Mouse (Mus musculus): ENCODE measurements around the gene Zmynd10.

The Zmynd10 gene

GRCm38 (mm10) chr9:107533791-107534407 lies 13.2 kb upstream of the Zmynd10 start, which contains the start of gene Tmem115:
TSS of gene Tmem115 (plus strand) at chr9:107533945.
- CTCF ChIA-PET, result interaction anchor here (0.6 to 1.8 kb wide), 20 partner anchors 8 to 355 kb away, joined by 3 to 13 read pairs (median 3); partner anchors contain the start of genes Cyb561d2 (in 3 of the 4), Nprl2 (in 3 of the 4), Hyal2 (in 1 of the 4) and Zmynd10 (in 1 of the 4)
- POLR2A ChIA-PET, result interaction anchor here (0.5 to 2.2 kb wide), 38 partner anchors 8 to 847 kb away, joined by 3 to 48 read pairs (median 4); partner anchors contain the start of genes Cyb561d2 (in 3 of the 4), Nprl2 (in 3 of the 4), 6430571L13Rik (in 2 of the 4) and Tusc2 (in 2 of the 4)

GRCm38 (mm10) chr9:107534408-107535202 lies 12.5 kb upstream of the Zmynd10 start:
- CTCF ChIA-PET, result interaction anchor here in 3 of 4 experiments (0.9 to 1.6 kb wide), 11 partner anchors 8 to 111 kb away, joined by 3 to 13 read pairs (median 4); partner anchors contain the start of genes Cyb561d2 (in 1 of the 3), Nprl2 (in 1 of the 3), Tusc2 (in 1 of the 3) and Zmynd10 (in 1 of the 3)

GRCm38 (mm10) chr9:107538231-107538630 lies 8.9 kb upstream of the Zmynd10 start:
- POLR2A ChIA-PET, result interaction anchor here in 1 of 4 experiments (0.9 to 2.0 kb wide), 2 partner anchors 49 to 58 kb away, joined by 3 to 5 read pairs; partner anchors contain the start of gene Ifrd2
- CTCF ChIA-PET, result no interaction called here

More at GRCm38 (mm10) chr9:107534408-107535202, 12.5 kb upstream of the Zmynd10 start:
- POLR2A ChIA-PET, result interaction anchor here (0.7 to 2.2 kb wide), 29 partner anchors 8 to 848 kb away, joined by 3 to 48 read pairs (median 5); partner anchors contain the start of genes Cyb561d2 (in 3 of the 4), Nprl2 (in 3 of the 4), 6430571L13Rik (in 2 of the 4) and Tusc2 (in 2 of the 4)

- ChIA-PET CTCF (no interaction called here), POLR2A (interaction anchor here in 2 of 4 experiments (0.9 to 9.0 kb wide), 4 partner anchors 12 to 57 kb away, joined by 3 to 62 read pairs (median 4); partner anchors contain the start of genes Ifrd2 (in 1 of the 2) and Rassf1 (in 1 of the 2))
These were observed 8.4 kb upstream of the Zmynd10 start for GRCm38 (mm10) chr9:107538711-107539110.

- ChIA-PET POLR2A (interaction anchor here in 2 of 4 experiments (1.2 to 9.0 kb wide), 9 partner anchors 11 to 199 kb away, joined by 3 to 77 read pairs (median 13); partner anchors contain the start of genes Rassf1 (in 2 of the 2), 6430571L13Rik (in 1 of the 2), Hyal1 (in 1 of the 2) and Hyal2 (in 1 of the 2)), CTCF (interaction anchor here in 2 of 4 experiments (0.6 to 0.9 kb wide), 2 partner anchors 11 to 184 kb away, joined by 3 to 4 read pairs; no protein-coding TSS in a partner anchor)
These were observed 7.2 kb upstream of the Zmynd10 start for GRCm38 (mm10) chr9:107539940-107540339.

GRCm38 (mm10) chr9:107540420-107540819 lies 6.7 kb upstream of the Zmynd10 start:
- POLR2A ChIA-PET, result interaction anchor here in 3 of 4 experiments (0.5 to 9.0 kb wide), 13 partner anchors 10 to 648 kb away, joined by 3 to 77 read pairs (median 10); partner anchors contain the start of genes Ifrd2 (in 2 of the 3), 6430571L13Rik (in 1 of the 3), Hyal1 (in 1 of the 3) and Hyal2 (in 1 of the 3)
- CTCF ChIA-PET, result interaction anchor here in 2 of 4 experiments (0.5 to 1.7 kb wide), 3 partner anchors 10 to 207 kb away, joined by 3 to 7 read pairs (median 3); partner anchors contain the start of gene 6430571L13Rik (in 1 of the 2)

GRCm38 (mm10) chr9:107541005-107541404 lies 6.1 kb upstream of the Zmynd10 start:
- POLR2A ChIA-PET, result interaction anchor here in 3 of 4 experiments (0.5 to 9.0 kb wide), 27 partner anchors 9 to 649 kb away, joined by 3 to 77 read pairs (median 7); partner anchors contain the start of genes Rassf1 (in 3 of the 3), Hyal1 (in 2 of the 3), Ifrd2 (in 2 of the 3) and 6430571L13Rik (in 1 of the 3)
- CTCF ChIA-PET, result interaction anchor here in 2 of 4 experiments (0.5 to 2.4 kb wide), 8 partner anchors 8 to 208 kb away, joined by 3 to 15 read pairs (median 4); partner anchors contain the start of genes 6430571L13Rik (in 1 of the 2) and Tmem115 (in 1 of the 2)

GRCm38 (mm10) chr9:107541474-107542351 lies 5.4 kb upstream of the Zmynd10 start, which contains the start of the genes Cyb561d2 and Nprl2:
TSS of gene Cyb561d2 (minus strand) at chr9:107542193.
TSS of gene Nprl2 (plus strand) at chr9:107542226.
- POLR2A ChIA-PET, result interaction anchor here in 3 of 4 experiments (0.6 to 9.0 kb wide), 55 partner anchors 8 to 851 kb away, joined by 3 to 77 read pairs (median 4); partner anchors contain the start of genes 6430571L13Rik (in 3 of the 3), Rassf1 (in 3 of the 3), Tmem115 (in 3 of the 3) and Gnai2 (in 2 of the 3)
- CTCF ChIA-PET, result interaction anchor here in 3 of 4 experiments (0.6 to 2.4 kb wide), 20 partner anchors 8 to 201 kb away, joined by 3 to 15 read pairs (median 4); partner anchors contain the start of genes Tmem115 (in 3 of the 3) and 6430571L13Rik (in 1 of the 3)

- POLR2A ChIA-PET, result interaction anchor here in 3 of 4 experiments (0.6 to 9.0 kb wide), 46 partner anchors 8 to 851 kb away, joined by 3 to 77 read pairs (median 4); partner anchors contain the start of genes 6430571L13Rik (in 3 of the 3), Tmem115 (in 3 of the 3), Gnai2 (in 2 of the 3) and Hyal1 (in 2 of the 3)
- CTCF ChIA-PET, result interaction anchor here in 3 of 4 experiments (0.6 to 2.4 kb wide), 20 partner anchors 8 to 748 kb away, joined by 3 to 15 read pairs (median 4); partner anchors contain the start of genes Tmem115 (in 3 of the 3), Ifrd2 (in 1 of the 3) and Nicn1 (in 1 of the 3)
These were observed 4.8 kb upstream of the Zmynd10 start for GRCm38 (mm10) chr9:107542352-107542686.

- POLR2A ChIA-PET, result interaction anchor here in 3 of 4 experiments (0.6 to 9.0 kb wide), 32 partner anchors 8 to 247 kb away, joined by 3 to 77 read pairs (median 4); partner anchors contain the start of genes Tmem115 (in 3 of the 3), Gnai2 (in 2 of the 3), Hyal1 (in 2 of the 3) and Ifrd2 (in 2 of the 3)
These were observed 4.4 kb upstream of the Zmynd10 start for GRCm38 (mm10) chr9:107542721-107543120.

GRCm38 (mm10) chr9:107543299-107543698 lies 3.8 kb upstream of the Zmynd10 start:
- POLR2A ChIA-PET, result interaction anchor here in 3 of 4 experiments (0.6 to 9.0 kb wide), 22 partner anchors 8 to 247 kb away, joined by 3 to 77 read pairs (median 6); partner anchors contain the start of genes Ifrd2 (in 2 of the 3), Rassf1 (in 2 of the 3), Tmem115 (in 2 of the 3) and Tusc2 (in 2 of the 3)
- CTCF ChIA-PET, result interaction anchor here in 3 of 4 experiments (0.5 to 2.4 kb wide), 10 partner anchors 10 to 172 kb away, joined by 3 to 15 read pairs (median 4); partner anchors contain the start of gene Tmem115 (in 2 of the 3)

More at GRCm38 (mm10) chr9:107542721-107543120, 4.4 kb upstream of the Zmynd10 start:
- CTCF ChIA-PET, result interaction anchor here in 3 of 4 experiments (0.6 to 2.4 kb wide), 15 partner anchors 9 to 747 kb away, joined by 3 to 15 read pairs (median 3); partner anchors contain the start of genes Tmem115 (in 2 of the 3), Ifrd2 (in 1 of the 3) and Nicn1 (in 1 of the 3)

- ChIA-PET CTCF (interaction anchor here in 2 of 4 experiments (1.2 kb wide), 2 partner anchors 22 kb away, joined by 3 to 4 read pairs; no protein-coding TSS in a partner anchor), POLR2A (interaction anchor here in 3 of 4 experiments (1.0 to 9.0 kb wide), 8 partner anchors 9 to 31 kb away, joined by 3 to 77 read pairs (median 13); partner anchors contain the start of genes Tmem115 (in 2 of the 3) and Rassf1 (in 1 of the 3))
These were observed 2.9 kb upstream of the Zmynd10 start for GRCm38 (mm10) chr9:107544196-107544700.

- ChIA-PET CTCF (interaction anchor here in 2 of 4 experiments (0.7 to 2.0 kb wide), 7 partner anchors 10 to 207 kb away, joined by 3 to 4 read pairs (median 4); no protein-coding TSS in a partner anchor), POLR2A (interaction anchor here in 3 of 4 experiments (1.0 to 9.0 kb wide), 6 partner anchors 9 to 62 kb away, joined by 3 to 77 read pairs (median 4); partner anchors contain the start of genes Rassf1 (in 1 of the 3) and Tmem115 (in 1 of the 3))
These were observed 2.4 kb upstream of the Zmynd10 start for GRCm38 (mm10) chr9:107544729-107545128.

GRCm38 (mm10) chr9:107545199-107545598 lies 1.9 kb upstream of the Zmynd10 start:
- POLR2A ChIA-PET, result interaction anchor here in 2 of 4 experiments (1.0 to 9.0 kb wide), 4 partner anchors 10 to 62 kb away, joined by 3 to 62 read pairs (median 4); partner anchors contain the start of gene Tmem115 (in 1 of the 2)
- CTCF ChIA-PET, result interaction anchor here in 2 of 4 experiments (0.6 to 2.0 kb wide), 8 partner anchors 9 to 206 kb away, joined by 3 to 4 read pairs (median 4); no protein-coding TSS in a partner anchor

Measured in embryonic stem cell, embryonic (primary cell).